Mouse (Mus musculus) megakaryocyte-erythroid progenitor cell, adult 5 weeks (primary cell): ENCODE measurements around the gene Armcx5. TPM values are rescaled to one million over a fixed set of nuclear protein-coding genes. Genes with fewer than 3 reads are reported as not detected.

Experiments
- polyA plus RNA-seq: library from polyadenylated mRNA; stranded (reverse); fragments of >175 nt; gene quantifications from 2 replicates; pipeline ENCODE4 v1.2.3, GENCODE M21; 2012

The Armcx5 gene
- polyA plus RNA-seq: 1.3 and 2.7 TPM in 2 replicates

DNA sequence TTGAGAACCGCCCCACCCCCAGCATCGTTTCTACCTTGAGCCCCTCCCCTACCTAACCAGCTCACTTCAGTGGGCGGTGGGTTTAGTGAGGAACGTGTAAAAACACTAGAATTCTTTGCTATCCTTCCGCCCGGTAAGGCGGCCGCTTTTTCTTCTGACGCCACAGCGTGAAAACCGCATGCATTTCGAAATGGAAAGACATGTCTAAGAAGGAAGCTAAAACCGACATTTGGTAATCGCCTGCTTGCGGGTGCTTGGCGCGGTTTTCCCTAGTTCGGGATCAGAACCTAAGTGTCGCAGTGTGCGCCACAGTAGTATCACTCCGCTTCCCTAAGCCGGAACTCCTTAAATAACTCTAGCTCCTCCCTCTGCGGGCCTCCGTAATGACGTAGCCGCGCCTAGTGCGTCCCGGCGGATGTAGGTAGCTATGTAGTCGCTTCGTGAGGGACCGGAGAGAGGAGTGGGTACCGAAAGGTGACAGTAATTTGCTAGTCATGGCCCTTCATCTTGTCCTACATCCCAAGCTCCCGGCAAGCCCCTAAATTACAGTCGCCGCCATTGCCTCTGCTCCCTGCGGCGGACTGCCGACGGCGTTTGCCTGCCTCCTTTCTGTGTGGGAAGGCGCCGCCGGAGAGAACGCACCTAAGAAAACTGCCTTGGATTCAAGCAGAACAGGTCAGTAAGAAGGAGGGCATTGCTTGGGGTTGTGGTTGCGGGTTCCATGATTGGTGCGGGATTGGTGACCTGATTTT, at the start of gene Armcx5, which contains the start of gene Gprasp1:
Armcx5 (plus strand) TSS at position 430 of the 752 bp plus-strand sequence.
Gprasp1 (plus strand) TSS at position 430 of the 752 bp plus-strand sequence.

DNA sequence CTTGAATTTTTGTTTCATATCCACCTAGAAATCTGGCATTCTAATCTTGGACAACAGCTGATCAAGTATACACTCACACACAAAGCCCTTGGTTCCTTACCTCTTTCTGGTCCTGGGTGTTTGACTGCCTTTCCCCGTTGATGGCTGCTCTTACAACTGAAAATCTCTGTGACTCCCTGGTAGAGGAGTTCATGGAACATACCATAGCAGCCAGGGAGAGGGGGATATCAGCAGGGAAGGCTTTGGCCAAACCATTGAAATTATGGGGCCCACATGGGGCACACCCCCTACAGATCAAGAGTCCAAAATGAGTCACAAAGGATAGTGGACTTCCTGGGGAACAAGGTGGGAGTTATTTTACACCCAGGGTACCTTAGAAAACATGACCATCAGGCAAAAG, 48.9 kb upstream of the Armcx5 start, which contains the start of gene Tcp11x2:
Tcp11x2 (minus strand) TSS at position 158 of the 400 bp plus-strand sequence.

DNA sequence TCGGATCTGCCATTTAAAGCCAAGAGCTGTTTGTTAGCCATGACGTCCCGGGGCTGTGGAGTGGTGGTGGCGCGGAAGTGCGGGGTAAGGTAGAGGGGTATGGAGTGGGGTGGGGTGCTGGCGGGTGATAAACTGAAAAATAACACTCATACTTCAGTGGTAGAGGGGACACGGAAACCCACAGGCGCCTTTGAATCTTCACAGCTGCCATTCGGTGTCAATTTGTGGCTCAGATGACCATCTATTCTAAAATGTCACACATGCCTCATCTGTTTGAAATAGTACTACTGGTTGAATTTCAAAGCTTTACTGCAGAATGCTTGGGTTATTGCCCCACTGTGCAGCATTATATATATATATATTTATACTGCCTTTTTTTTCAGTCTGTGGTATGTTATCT, 17.4 kb upstream of the Armcx5 start, which contains the start of gene Tmsb15a:
Tmsb15a (minus strand) TSS at position 101 of the 400 bp plus-strand sequence.

Other genes with a start within 250 kb of the Armcx5 start
- gene AV320801, start 248.1 kb upstream of the Armcx5 start, polyA plus RNA-seq: not detected in 2 replicates
- gene Nxf7, start 144.0 kb upstream of the Armcx5 start, polyA plus RNA-seq: 0.03 TPM in 1 of 2 replicates, not detected in the other
- not detected in 2 replicates for gene Prame, start 115.0 kb upstream of the Armcx5 start, polyA plus RNA-seq
- not detected in 2 replicates for gene Tcp11x2, start 48.9 kb upstream of the Armcx5 start, polyA plus RNA-seq
- not detected in 2 replicates for gene Tmsb15a, start 17.5 kb upstream of the Armcx5 start, polyA plus RNA-seq
- 5.9 and 7.3 TPM in 2 replicates for gene Gprasp1, start within 50 bp of the Armcx5 start, polyA plus RNA-seq
- gene Bhlhb9, start 54.9 kb downstream of the Armcx5 start, polyA plus RNA-seq: 8.1 and 18.4 TPM in 2 replicates
- gene Gprasp2, start 96.3 kb downstream of the Armcx5 start, polyA plus RNA-seq: 1.3 TPM in 2 replicates